Mouse (Mus musculus) neural tube, embryonic 12.5 days (tissue): ENCODE measurements around the gene Znfx1. TPM values are rescaled to one million over a fixed set of nuclear protein-coding genes. Genes with fewer than 3 reads are reported as not detected.

ENCODE experiments used
- ATAC-seq: fragments of 200-750 bp; cut with Nextera tagmentation; 2 replicates; pipeline ENCODE4 v1.8.0; 2017; ENCODE audit warnings: low read depth, mild to moderate bottlenecking, moderate TSS enrichment, moderate library complexity; ENCODE audit not compliant: low FRiP score
- H3K27ac ChIP-seq: fragments of 300-500 bp; sonication (generic); 2 replicates; pipeline ENCODE4 v1.5.1; 2016
- H3K27me3 ChIP-seq: fragments of 300-500 bp; sonication (generic); replicated peaks from 2 replicates; pipeline ENCODE4 v1.6.1; 2016; ENCODE audit warnings: mild to moderate bottlenecking
- H3K36me3 ChIP-seq: fragments of 300-500 bp; sonication (generic); 2 replicates; pipeline ENCODE4 v1.6.1; 2016; ENCODE audit warnings: mild to moderate bottlenecking
- H3K4me1 ChIP-seq: fragments of 300-500 bp; sonication (generic); 2 replicates; pipeline ENCODE4 v1.6.1; 2016
- H3K4me2 ChIP-seq: fragments of 300-500 bp; sonication (generic); replicated peaks from 2 replicates; pipeline ENCODE4 v1.6.1; 2016; ENCODE audit warnings: mild to moderate bottlenecking
- H3K4me3 ChIP-seq: fragments of 300-500 bp; sonication (generic); 2 replicates; pipeline ENCODE4 v1.5.1; 2016
- H3K9ac ChIP-seq: fragments of 300-500 bp; sonication (generic); 2 replicates; pipeline ENCODE4 v1.6.1; 2016; ENCODE audit warnings: mild to moderate bottlenecking
- H3K9me3 ChIP-seq: fragments of 300-500 bp; sonication (generic); 2 replicates; pipeline ENCODE4 v1.6.1; 2016; ENCODE audit warnings: mild to moderate bottlenecking
- WGBS: fragments of 180-500 bp; shearing (Covaris S2); methylation state at CpG from one replicate; pipeline ENCODE4 v1.1.7; 2016; 5-methylcytosine and 5-hydroxymethylcytosine counted together
- polyA plus RNA-seq: library from polyadenylated mRNA; unstranded; fragments of >200 nt; fragmentation: Nextera tagmentation; extraction: Ambion mirVana; gene quantifications from 2 replicates; pipeline ENCODE4 v1.2.1, GENCODE M21; 2016

The Znfx1 gene
- polyA plus RNA-seq, 1 experiment from 2014 or later: 9.6 TPM

DNA sequence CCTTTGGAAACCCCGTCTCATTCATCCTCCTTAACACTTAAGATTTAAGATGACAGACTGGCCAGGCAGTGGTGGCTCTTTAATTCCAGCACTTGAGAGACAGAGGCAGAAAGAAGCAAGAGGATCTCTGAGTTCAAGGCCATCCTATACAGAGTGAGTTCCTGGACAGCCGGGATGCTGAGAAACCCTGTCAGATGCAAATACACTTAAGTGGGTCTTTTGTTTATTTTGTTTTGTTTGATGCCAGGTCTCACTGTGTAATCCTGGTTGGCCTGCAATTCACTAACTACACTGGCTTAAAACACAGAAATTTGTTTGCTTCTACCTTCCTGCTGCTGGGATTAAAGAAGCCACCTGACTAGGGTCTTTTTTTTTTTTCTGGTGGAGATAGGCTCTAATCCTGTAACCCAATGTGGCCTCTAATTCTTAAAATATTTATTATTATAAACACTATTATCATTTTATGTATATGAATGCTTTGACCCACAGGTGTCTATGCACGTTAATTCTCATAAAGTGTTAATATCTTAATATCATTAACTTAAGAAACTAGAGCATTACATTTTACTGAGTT is 3.9 kb downstream of the Znfx1 start:
- H3K27me3 ChIP-seq: no peaks in the 10 kb centered on the region
- no peak overlapping the region for H3K9ac ChIP-seq
- H3K27ac ChIP-seq: no peak overlapping the region
- H3K9me3 ChIP-seq: no peaks in the 10 kb centered on the region
- 54% methylated on average over 3 of the region's 3 CpGs for WGBS
- peaks cover 46% of the 10 kb centered on the region for H3K36me3 ChIP-seq
- no peak overlapping the region for H3K4me2 ChIP-seq
- peaks cover 16% of the 10 kb centered on the region for H3K4me1 ChIP-seq
- no peak for ATAC-seq
- no peak overlapping the region for H3K4me3 ChIP-seq

DNA sequence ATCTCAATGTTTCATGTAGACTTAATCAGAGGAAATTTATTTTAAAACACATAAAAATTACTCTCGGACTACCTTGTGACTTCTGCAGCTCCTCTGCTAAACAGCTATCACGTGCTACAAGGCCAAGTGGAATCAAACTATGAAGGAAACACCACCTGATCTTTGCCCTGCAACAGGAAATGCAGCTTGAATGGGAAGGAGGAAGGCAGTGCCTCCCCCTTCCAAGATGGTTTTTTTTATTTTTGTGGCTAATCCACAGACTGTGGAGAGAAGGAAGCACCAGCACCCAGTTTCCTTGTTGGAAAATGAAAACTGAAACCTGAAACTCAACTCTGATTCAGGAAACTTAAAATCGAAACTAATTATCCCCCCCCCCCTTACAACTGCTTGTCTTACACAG is 4.6 kb downstream of the Znfx1 start:
- Histone ChIP-seq H3K27ac (no peak overlapping the region), H3K4me1 (peaks cover 22% of the 10 kb centered on the region), H3K36me3 (peaks cover 46% of the 10 kb centered on the region), H3K4me2 (no peak overlapping the region), H3K9me3 (no peaks in the 10 kb centered on the region), H3K9ac (no peak overlapping the region), H3K4me3 (no peak overlapping the region), H3K27me3 (no peaks in the 10 kb centered on the region)
- no peak for ATAC-seq
- 74% methylated on average over 3 of the region's 3 CpGs for WGBS

DNA sequence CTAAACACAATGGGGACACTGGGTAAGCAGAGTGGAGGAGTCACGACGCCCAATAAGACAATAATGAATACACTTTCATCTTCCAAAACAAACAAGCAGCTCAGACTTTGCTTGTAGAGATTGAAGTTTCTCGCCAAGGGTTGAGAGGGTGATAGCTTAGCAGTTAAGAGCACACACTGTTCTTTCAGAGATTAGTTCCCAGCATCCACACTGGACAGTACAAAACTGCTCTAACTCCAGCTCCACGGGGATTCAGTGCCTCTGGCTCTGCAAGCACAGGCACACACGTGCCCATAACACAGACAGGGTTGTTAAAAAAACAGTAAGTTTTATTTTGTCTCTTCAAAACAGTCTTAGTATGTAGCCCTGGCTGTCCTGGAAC is 5.9 kb downstream of the Znfx1 start:
- H3K36me3 ChIP-seq: peaks cover 55% of the 10 kb centered on the region
- ATAC-seq: no peak
- H3K4me3 ChIP-seq: no peak overlapping the region
- WGBS: 90% methylated on average over 5 of the region's 5 CpGs
- no peak overlapping the region for H3K27ac ChIP-seq
- no peak overlapping the region for H3K4me2 ChIP-seq
- H3K9ac ChIP-seq: no peak overlapping the region
- H3K9me3 ChIP-seq: peaks cover 1% of the 10 kb centered on the region; the same call in 1 of the 2 replicates
- H3K27me3 ChIP-seq: no peaks in the 10 kb centered on the region
- peaks cover 23% of the 10 kb centered on the region for H3K4me1 ChIP-seq

DNA sequence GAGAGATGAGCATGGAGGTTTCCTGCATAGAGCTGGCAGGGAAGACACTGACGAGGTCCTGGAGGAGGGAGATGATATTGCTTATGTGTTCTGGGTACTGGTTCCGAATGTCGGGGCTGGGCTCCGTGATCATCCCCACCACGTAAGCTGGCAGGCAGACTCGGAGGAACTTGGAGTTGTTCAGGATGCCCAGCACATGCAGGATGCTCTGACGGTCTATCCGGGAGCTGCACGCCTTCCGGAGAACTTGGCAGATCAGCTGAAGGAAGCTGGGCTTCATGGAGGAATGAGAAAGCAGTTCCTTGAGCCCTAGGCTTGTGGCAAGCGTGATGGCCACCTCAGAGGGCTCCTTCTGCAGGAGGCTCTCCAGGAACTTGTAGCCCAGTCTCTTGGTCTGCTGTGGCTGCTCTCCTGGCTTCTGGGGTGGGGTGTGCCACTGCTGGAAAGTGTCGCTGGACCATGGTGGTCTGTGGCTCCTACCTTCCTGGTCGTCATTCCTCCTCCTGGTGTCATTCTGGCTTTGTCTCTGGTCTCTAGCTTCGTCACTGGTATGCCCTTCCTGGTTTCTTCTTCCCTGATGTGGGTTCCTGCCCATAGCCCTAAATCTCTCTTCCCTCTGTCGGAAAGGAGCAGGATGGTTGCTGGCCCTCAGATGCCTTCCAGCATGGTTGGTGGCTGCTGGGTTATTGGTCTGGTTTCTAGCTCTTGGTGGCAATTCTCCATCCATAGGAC is 6.4 kb downstream of the Znfx1 start:
- Histone ChIP-seq H3K27ac (no peak overlapping the region), H3K27me3 (no peaks in the 10 kb centered on the region), H3K4me3 (no peak overlapping the region), H3K9ac (no peak overlapping the region), H3K4me1 (peaks cover 18% of the 10 kb centered on the region), H3K9me3 (peaks cover 3% of the 10 kb centered on the region; the same call in 1 of the 2 replicates), H3K4me2 (no peak overlapping the region), H3K36me3 (peaks cover 59% of the 10 kb centered on the region)
- 94% methylated on average over 15 of the region's 15 CpGs for WGBS
- ATAC-seq: no peak

DNA sequence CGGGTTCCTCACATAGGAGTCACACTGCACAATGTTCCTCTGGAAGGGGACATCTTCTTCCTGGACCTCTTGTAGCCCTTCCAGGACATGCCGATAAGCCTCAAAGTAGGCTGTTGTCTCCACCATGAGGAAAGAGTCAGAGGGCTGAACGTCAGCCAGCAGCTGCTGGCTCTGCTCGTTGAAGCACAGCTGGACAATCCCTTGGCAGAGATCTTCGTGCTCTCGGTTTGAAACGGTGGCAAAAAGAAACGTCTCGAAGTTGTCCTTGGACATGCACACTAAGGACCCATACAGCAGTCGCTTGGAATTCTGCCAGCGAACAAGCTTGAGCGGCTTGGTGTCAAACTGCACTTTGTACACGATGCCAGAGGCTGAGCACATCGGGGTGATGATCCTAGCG is 7.4 kb downstream of the Znfx1 start:
- no peaks in the 10 kb centered on the region for H3K27me3 ChIP-seq
- no peak overlapping the region for H3K4me3 ChIP-seq
- no peak overlapping the region for H3K4me2 ChIP-seq
- no peak overlapping the region for H3K9ac ChIP-seq
- 93% methylated on average over 15 of the region's 15 CpGs for WGBS
- H3K27ac ChIP-seq: no peak overlapping the region
- peaks cover 65% of the 10 kb centered on the region for H3K36me3 ChIP-seq
- H3K4me1 ChIP-seq: peaks cover 10% of the 10 kb centered on the region; the same call in 1 of the 2 replicates
- ATAC-seq: no peak
- H3K9me3 ChIP-seq: peaks cover 3% of the 10 kb centered on the region; the same call in 1 of the 2 replicates

DNA sequence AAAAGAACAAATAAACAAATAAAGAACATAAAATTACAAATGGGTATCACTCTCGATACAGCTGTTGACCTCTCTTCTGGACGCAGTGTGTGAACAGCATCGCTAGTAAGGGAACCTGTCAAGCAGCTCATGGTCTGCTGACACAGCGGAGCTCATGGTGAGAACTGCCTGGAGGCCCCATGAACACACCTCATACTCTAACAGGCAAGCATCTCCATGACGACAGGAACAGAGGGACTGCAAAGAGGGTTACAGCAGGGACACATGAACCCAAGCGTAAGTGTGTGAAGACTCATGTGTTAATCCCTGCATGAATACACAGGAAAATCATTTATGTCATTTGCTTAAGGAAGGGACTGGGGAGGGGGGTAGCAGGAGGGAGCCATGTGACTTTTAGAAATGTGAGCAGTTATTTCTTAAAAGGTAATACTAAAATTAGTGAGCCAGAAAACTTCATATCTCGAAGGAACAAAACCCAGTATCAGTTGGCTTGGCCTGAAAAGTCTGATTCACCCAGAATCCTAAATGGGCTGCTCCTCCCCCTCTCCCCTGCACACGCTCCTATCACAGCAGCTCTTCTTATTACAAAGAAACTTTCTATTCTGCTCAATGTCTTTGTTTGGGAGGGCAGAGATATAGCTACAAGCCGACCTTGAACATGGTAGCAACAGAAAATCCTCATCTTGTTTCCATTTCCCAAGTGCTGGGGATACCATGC is 9.5 kb downstream of the Znfx1 start:
- Histone ChIP-seq H3K4me3 (no peak overlapping the region), H3K36me3 (peaks cover 78% of the 10 kb centered on the region), H3K27me3 (no peaks in the 10 kb centered on the region), H3K4me2 (peak overlapping the region; percentile 9; the same call in 1 of the 2 replicates), H3K9ac (no peak overlapping the region), H3K9me3 (peaks cover 3% of the 10 kb centered on the region; the same call in 1 of the 2 replicates), H3K27ac (no peak overlapping the region), H3K4me1 (peaks cover 9% of the 10 kb centered on the region; the same call in 1 of the 2 replicates)
- ATAC-seq: no peak
- 76% methylated on average over 9 of the region's 9 CpGs for WGBS

DNA sequence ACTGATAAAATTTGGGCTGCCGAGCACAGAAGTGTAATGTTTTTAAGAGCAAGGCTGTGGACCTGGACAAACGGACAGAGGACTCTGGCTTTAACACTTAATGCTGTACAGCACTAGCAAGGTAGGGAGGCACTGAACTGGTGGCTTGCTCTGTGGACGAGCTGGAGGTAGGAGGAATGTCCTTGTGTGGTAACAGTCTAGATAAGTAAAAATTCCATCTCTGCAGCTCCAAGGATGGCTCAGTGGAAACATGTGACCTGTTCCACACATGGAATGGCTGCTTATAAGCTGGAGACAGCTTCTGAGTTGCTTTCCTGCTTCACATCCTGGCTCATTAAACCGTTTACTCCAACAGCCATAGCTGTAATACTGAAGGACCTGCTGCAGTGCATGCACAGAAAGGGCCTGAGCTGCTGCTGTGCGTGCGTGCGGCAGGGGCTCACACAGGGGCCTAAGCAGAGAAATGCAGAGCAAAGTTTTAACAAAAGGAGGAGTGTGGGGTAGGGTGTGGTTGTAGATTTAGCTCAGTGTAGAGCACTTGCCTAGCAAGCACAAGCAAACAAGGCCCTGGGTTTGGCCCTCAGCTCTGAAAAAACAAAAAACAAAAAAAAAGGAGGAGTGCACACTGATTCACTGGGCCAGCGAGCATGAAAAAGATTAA is 14.0 kb downstream of the Znfx1 start:
- Histone ChIP-seq H3K27me3 (no peaks in the 10 kb centered on the region), H3K4me1 (peaks cover 9% of the 10 kb centered on the region; the same call in 1 of the 2 replicates), H3K27ac (no peak overlapping the region), H3K4me2 (no peak overlapping the region), H3K4me3 (no peak overlapping the region), H3K9me3 (peaks cover 3% of the 10 kb centered on the region; the same call in 1 of the 2 replicates), H3K9ac (no peak overlapping the region), H3K36me3 (peaks cover 77% of the 10 kb centered on the region)
- 95% methylated on average over 8 of the region's 8 CpGs for WGBS
- no peak for ATAC-seq

DNA sequence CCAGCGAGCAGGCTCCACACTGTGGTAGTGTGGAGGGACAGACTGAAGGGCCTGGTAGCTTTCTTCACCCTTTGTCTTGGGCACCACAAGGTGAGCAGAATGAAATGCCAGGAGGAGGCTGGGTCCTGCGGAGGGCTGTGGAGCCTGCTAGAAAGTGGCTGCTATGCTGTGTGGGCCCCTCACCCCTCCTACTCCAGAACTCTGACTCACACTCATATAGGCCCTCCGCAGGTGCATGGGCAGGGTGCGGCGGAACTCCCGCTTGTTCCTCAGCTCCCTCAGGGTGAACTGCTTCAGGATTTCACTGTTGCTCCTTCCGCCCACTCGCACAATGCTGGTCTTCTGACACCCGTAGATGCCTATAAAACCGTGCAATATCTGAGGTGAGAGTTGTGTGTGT is 14.6 kb downstream of the Znfx1 start:
- H3K36me3 ChIP-seq: peaks cover 81% of the 10 kb centered on the region

DNA sequence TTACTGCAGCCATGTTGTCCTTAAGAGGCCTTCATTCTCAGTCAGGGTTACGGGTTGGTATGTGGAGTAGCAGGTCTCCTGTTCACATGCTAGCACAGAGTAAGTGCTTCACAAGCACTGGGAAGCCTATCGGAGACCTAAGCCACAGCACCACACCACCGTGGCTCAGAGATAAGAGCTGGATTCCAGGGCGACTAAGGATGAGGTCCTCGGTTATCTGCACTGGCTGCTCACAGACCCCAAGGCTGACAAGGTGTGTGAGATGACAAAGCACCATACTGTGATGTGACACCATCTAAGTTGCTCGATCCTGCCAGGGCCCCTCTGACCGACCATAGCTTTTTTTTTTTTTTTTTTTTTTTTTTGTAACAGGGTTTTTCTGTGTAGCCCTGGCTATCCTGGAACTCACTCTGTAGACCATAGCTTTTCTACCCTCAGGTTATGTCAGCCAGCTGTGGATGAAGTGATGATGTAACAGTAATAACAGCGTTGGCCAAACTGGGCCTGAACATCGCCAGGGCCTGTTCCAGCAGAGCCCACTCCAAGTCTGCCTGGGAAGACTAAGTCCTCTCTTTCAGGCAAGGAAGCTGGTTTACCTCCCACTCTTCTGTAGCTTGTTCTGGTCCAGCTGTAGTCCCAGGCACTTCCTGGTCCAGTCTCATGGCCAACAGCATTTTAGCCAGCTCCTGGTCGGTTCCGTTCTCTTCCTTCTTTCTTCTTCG is 19.3 kb downstream of the Znfx1 start:
- Histone ChIP-seq H3K9me3 (no peaks in the 10 kb centered on the region), H3K9ac (no peak overlapping the region), H3K4me1 (no peaks in the 10 kb centered on the region), H3K4me2 (no peak overlapping the region), H3K36me3 (peaks cover 93% of the 10 kb centered on the region), H3K27ac (no peak overlapping the region), H3K4me3 (no peak overlapping the region), H3K27me3 (no peaks in the 10 kb centered on the region)
- WGBS: 93% methylated on average over 12 of the region's 12 CpGs
- ATAC-seq: no peak

More for the DNA sequence above, 14.6 kb downstream of the Znfx1 start:
- no peak overlapping the region for H3K27ac ChIP-seq
- peaks cover 3% of the 10 kb centered on the region; the same call in 1 of the 2 replicates for H3K9me3 ChIP-seq
- peaks cover 3% of the 10 kb centered on the region; the same call in 1 of the 2 replicates for H3K4me1 ChIP-seq
- H3K4me3 ChIP-seq: no peak overlapping the region
- no peak overlapping the region for H3K9ac ChIP-seq
- no peak overlapping the region for H3K4me2 ChIP-seq
- no peak for ATAC-seq
- H3K27me3 ChIP-seq: no peaks in the 10 kb centered on the region
- WGBS: 92% methylated on average over 10 of the region's 10 CpGs

DNA sequence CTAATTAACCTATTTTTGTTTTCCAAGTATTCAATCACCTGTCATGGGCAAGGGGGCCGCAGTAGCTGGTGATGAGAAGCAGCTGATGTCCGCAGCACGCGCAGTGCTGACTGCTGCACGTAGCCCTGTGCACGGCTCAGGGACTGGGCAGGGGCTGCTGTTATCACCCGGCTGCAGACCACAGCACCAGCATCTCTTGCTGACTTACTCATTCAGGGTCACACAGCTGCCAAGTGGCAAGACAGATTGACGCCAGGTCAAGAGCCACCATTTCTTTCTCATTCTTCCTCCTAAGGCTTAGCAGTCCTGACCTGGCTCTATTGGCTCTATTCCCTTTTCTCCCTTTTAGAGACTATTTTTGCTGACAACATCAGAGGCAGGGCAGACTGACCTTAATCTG is 23.4 kb downstream of the Znfx1 start:
- Histone ChIP-seq H3K9ac (no peak overlapping the region), H3K27ac (no peak overlapping the region), H3K36me3 (peaks cover 98% of the 10 kb centered on the region), H3K4me1 (no peaks in the 10 kb centered on the region), H3K4me3 (no peak overlapping the region), H3K27me3 (no peaks in the 10 kb centered on the region), H3K9me3 (no peaks in the 10 kb centered on the region), H3K4me2 (no peak overlapping the region)
- no peak for ATAC-seq
- 91% methylated on average over 8 of the region's 8 CpGs for WGBS

DNA sequence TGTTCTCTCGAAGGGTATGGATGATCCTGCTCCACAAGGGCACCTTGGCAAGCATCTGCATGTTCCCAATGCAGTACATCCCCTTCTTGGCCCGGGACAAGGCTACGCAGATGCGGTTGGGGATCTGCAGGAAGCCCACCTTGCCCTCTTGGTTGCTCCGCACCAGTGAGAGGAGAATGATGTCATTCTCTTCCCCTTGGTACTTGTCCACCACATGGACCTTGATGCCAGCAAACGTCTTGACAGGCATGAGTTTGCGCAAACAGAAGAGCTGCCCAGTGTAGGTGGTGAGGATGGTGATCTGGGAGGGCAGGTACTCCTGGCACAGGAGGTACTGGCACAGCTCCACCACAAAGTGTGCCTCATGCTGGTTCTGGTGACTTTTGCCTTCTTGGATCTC is 24.1 kb downstream of the Znfx1 start:
- H3K36me3 ChIP-seq: peaks cover 98% of the 10 kb centered on the region
- WGBS: 95% methylated on average over 7 of the region's 7 CpGs
- no peaks in the 10 kb centered on the region for H3K9me3 ChIP-seq
- no peaks in the 10 kb centered on the region for H3K27me3 ChIP-seq
- H3K9ac ChIP-seq: no peak overlapping the region
- no peak overlapping the region for H3K27ac ChIP-seq
- H3K4me3 ChIP-seq: no peak overlapping the region
- H3K4me2 ChIP-seq: no peak overlapping the region
- no peaks in the 10 kb centered on the region for H3K4me1 ChIP-seq
- ATAC-seq: no peak
